Mouse (Mus musculus) lung, embryonic 14.5 days (tissue): Measurements from ENCODE around the gene Map3k20. TPM values are rescaled to one million over a fixed set of nuclear protein-coding genes. Genes with fewer than 3 reads are reported as not detected.

ENCODE experiments used
- ATAC-seq: fragments of 200-750 bp; cut with Nextera tagmentation; 2 replicates; pipeline ENCODE4 v1.8.0; 2017; ENCODE audit warnings: mild to moderate bottlenecking, moderate TSS enrichment, moderate library complexity; ENCODE audit not compliant: insufficient read depth
- DNase-seq: peaks from one replicate; pipeline ENCODE4 v3.0.0-alpha.2; 2015
- H3K27ac ChIP-seq: fragments of 300-500 bp; sonication (generic); 2 replicates; pipeline ENCODE4 v1.5.1; 2014; ENCODE audit warnings: low read depth, mild to moderate bottlenecking, moderate library complexity
- H3K27me3 ChIP-seq: fragments of 300-500 bp; sonication (generic); 2 replicates; pipeline ENCODE4 v1.6.1; 2014; ENCODE audit warnings: low read length, control low read depth; ENCODE audit not compliant: insufficient read depth
- H3K36me3 ChIP-seq: fragments of 300-500 bp; sonication (generic); 2 replicates; pipeline ENCODE4 v1.6.1; 2014; ENCODE audit warnings: control low read depth; ENCODE audit not compliant: insufficient read depth
- H3K4me1 ChIP-seq: fragments of 300-500 bp; sonication (generic); 2 replicates; pipeline ENCODE4 v1.6.1; 2014; ENCODE audit warnings: antibody characterized with exemption, control low read depth; ENCODE audit not compliant: insufficient read depth
- H3K4me2 ChIP-seq: fragments of 300-500 bp; sonication (generic); 2 replicates; pipeline ENCODE4 v1.6.1; 2014; ENCODE audit warnings: mild to moderate bottlenecking
- H3K4me3 ChIP-seq: fragments of 300-500 bp; sonication (generic); 2 replicates; pipeline ENCODE4 v1.5.1; 2014; ENCODE audit warnings: low read depth, low read length
- H3K9ac ChIP-seq: fragments of 300-500 bp; sonication (generic); 2 replicates; pipeline ENCODE4 v1.6.1; 2014
- H3K9me3 ChIP-seq: fragments of 300-500 bp; sonication (generic); 2 replicates; pipeline ENCODE4 v1.6.1; 2016; ENCODE audit warnings: low read depth, low read length, control low read depth
- CTCF ChIP-seq: IDR thresholded peaks from 2 replicates; pipeline ENCODE4 v1.5.1; 2016; ENCODE audit warnings: antibody characterized with exemption, low read depth
- WGBS: fragments of 180-500 bp; shearing (Covaris S2); extraction: QIAGEN DNeasy Blood & Tissue Kit; methylation state at CpG from one replicate; pipeline ENCODE4 v1.1.7; 2014; 5-methylcytosine and 5-hydroxymethylcytosine counted together
- polyA plus RNA-seq: library from polyadenylated mRNA; unstranded; fragments of >200 nt; fragmentation: Nextera tagmentation; extraction: Ambion mirVana; gene quantifications from 2 replicates; pipeline ENCODE4 v1.2.1, GENCODE M21; 2014

Map3k20 gene
- polyA plus RNA-seq, 1 experiment from 2014 or later, result 36.4 TPM

DNA sequence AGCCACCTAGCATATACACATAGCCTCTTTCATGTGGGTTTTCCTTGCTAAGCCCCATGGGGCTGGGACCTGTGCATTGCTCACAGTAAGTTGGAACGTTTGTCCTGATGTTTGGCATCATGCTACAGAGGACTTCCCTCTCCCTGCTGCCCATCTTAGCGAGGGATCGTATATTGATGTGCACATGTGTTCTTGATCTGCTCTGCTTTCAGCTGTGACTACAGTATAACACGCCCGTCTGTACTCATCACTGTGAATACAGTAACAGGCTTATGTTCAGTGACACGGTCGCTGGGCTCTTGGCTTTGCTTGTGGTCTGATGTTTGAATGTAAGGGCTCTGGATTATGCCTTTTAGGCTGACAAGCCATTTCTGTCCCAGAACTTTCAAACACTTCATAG is 20.3 kb downstream of the Map3k20 start:
- no peak for TF ChIP-seq CTCF
- Histone ChIP-seq H3K36me3 (0 out of 2 replicates have a peak, but pooled peaks cover 8% of the 10 kb centered on the region), H3K4me2 (no peak overlapping the region), H3K27ac (no peak overlapping the region), H3K4me1 (no peaks in the 10 kb centered on the region), H3K9ac (no peak overlapping the region), H3K9me3 (no peaks in the 10 kb centered on the region), H3K4me3 (no peak overlapping the region), H3K27me3 (no peaks in the 10 kb centered on the region)
- no peak for ATAC-seq
- 88% methylated on average over 7 of the region's 7 CpGs for WGBS
- DNase-seq, result no peak

DNA sequence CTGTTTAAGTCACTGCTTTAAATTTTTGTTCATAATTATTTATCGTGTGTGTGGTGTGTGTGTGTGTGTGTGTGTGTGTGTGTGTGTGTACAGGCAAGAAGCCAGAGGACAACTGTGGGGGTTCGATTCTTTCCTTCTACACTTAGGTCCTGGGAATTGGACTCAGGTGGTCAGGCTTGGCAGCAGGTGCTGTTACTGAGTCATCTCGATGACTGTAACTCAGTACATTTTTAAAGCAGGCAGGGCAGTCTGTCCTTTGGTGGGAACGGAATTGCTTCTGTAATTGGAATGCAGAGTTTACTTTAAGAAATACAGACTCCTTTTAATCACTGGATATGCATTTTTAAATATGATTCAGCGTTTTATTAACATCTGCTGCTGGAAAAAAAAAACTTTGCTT is 22.9 kb downstream of the Map3k20 start:
- 0 out of 2 replicates have a peak, but pooled peaks cover 2% of the 10 kb centered on the region for H3K4me1 ChIP-seq

DNA sequence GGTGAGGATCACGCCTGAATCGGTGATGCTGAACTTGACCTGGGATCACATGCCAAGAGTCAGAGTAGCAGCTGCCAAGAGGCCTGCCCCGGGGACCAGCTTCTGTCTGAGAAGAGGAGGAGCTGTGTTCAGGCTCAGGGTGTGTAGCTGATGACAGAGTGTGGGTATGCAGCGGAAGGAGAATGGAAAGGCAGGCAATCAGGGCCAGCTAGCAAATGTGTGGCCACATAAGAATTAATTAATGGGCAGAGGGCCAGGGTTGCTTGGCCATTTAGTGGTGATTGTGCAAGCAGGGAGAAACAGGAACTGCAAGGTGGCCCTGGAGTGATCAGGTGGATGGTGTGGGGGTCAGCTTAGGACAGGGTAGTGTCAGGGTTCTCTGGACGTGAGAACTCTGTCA is 23.5 kb downstream of the Map3k20 start:
- Histone ChIP-seq H3K9ac (no peak overlapping the region), H3K4me2 (no peak overlapping the region), H3K4me1 (0 out of 2 replicates have a peak, but pooled peaks cover 2% of the 10 kb centered on the region), H3K9me3 (no peaks in the 10 kb centered on the region), H3K4me3 (no peak overlapping the region), H3K27me3 (no peaks in the 10 kb centered on the region), H3K36me3 (peaks cover 8% of the 10 kb centered on the region; the same call in 1 of the 2 replicates), H3K27ac (no peak overlapping the region)
- TF ChIP-seq CTCF, result no peak
- 71% methylated on average over 5 of the region's 5 CpGs for WGBS
- no peak for ATAC-seq
- DNase-seq, result no peak

More for the DNA sequence above, 22.9 kb downstream of the Map3k20 start:
- no peaks in the 10 kb centered on the region for H3K9me3 ChIP-seq
- H3K27me3 ChIP-seq, result no peaks in the 10 kb centered on the region
- ATAC-seq (no peak), DNase-seq (no peak)
- H3K27ac ChIP-seq, result no peak overlapping the region
- no peak overlapping the region for H3K9ac ChIP-seq
- no peak overlapping the region for H3K4me3 ChIP-seq
- TF ChIP-seq CTCF, result no peak
- H3K4me2 ChIP-seq, result no peak overlapping the region
- WGBS, result 74% methylated on average over 5 of the region's 5 CpGs
- peaks cover 8% of the 10 kb centered on the region; the same call in 1 of the 2 replicates for H3K36me3 ChIP-seq

DNA sequence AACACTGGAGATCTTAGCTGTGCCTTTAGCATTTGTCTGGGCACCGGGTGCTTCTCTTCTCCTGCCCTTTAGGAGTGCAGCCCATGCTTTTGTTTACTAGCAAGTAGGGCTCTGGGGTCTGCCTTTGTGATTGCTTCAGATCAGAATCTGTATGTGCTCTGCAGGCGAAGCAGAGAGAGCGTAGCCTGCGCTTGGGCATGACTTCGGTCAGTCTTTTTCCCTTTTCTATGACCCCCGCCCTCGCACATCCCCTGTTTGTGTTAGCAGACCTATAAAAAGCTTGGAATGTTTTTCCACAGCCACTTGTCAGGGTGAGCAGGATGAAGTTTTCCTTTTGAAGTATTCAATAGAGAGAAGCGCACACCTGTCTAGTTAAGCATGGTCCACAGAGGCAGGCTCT is 26.0 kb downstream of the Map3k20 start:
- TF ChIP-seq CTCF, result no peak
- Histone ChIP-seq H3K9ac (no peak overlapping the region), H3K27ac (no peak overlapping the region), H3K4me3 (no peak overlapping the region), H3K9me3 (no peaks in the 10 kb centered on the region), H3K27me3 (no peaks in the 10 kb centered on the region), H3K4me2 (no peak overlapping the region), H3K36me3 (no peaks in the 10 kb centered on the region; the same call in 1 of the 2 replicates), H3K4me1 (0 out of 2 replicates have a peak, but pooled peaks cover 2% of the 10 kb centered on the region)
- DNase-seq (peak; percentile 19), ATAC-seq (no peak)
- 50% methylated on average over 8 of the region's 8 CpGs for WGBS

DNA sequence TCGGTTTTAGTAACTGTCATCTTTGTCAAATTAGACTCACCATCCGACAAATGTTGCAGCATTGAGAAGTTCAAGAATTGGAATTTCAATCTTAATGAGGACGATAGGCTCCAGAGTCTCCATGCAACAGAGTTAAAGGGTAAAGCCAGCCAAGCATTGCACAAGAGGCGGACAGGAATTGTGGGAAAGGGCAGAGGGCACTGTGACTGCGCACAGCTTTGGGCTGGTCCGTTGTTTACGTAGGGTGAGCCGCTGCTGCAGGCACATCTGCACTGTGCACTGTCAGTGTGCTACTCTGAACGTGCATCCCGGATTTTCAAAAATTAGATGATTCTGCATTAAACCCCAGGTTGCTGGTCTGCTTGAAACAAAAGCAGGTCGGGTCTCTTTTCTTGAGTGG is 27.9 kb downstream of the Map3k20 start:
- H3K9me3 ChIP-seq, result no peaks in the 10 kb centered on the region
- H3K9ac ChIP-seq, result no peak overlapping the region
- ATAC-seq, result no peak
- no peak overlapping the region for H3K4me3 ChIP-seq
- H3K36me3 ChIP-seq, result no peaks in the 10 kb centered on the region; the same call in 1 of the 2 replicates
- WGBS, result 68% methylated on average over 11 of the region's 11 CpGs
- peaks cover 6% of the 10 kb centered on the region; the same call in 1 of the 2 replicates for H3K4me1 ChIP-seq
- no peaks in the 10 kb centered on the region for H3K27me3 ChIP-seq
- DNase-seq, result peak; percentile 57
- TF ChIP-seq CTCF, result no peak
- H3K4me2 ChIP-seq, result no peak overlapping the region
- H3K27ac ChIP-seq, result no peak overlapping the region

DNA sequence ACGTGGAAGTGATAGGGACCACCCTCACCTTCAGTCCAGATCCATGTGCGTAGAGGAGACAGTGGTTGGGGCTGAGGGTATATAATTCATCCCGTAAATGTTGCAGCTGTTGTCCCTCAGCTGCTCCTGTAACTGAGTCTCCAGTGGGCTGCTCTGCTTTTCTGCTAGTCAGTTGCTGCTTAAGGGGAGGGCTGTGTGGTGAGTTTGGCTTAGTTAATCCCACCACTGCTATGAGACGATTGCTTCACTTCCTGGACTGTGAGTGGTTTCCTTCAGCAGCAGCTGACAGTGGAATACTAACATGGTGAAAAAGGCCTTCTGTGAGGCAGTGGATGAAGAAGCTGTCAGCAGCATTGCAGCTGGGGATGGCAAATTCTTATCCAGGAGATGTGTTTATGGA is 33.0 kb downstream of the Map3k20 start:
- Histone ChIP-seq H3K4me2 (peak overlapping the region; percentile 20; the same call in 1 of the 2 replicates), H3K9ac (no peak overlapping the region), H3K27me3 (no peaks in the 10 kb centered on the region), H3K27ac (peak overlapping the region; percentile 82), H3K4me3 (no peak overlapping the region), H3K4me1 (peaks cover 12% of the 10 kb centered on the region), H3K36me3 (no peaks in the 10 kb centered on the region), H3K9me3 (no peaks in the 10 kb centered on the region)
- no peak for TF ChIP-seq CTCF
- ATAC-seq (peak; percentile 86), DNase-seq (peak; percentile 76)
- 21% methylated on average over 4 of the region's 4 CpGs for WGBS

DNA sequence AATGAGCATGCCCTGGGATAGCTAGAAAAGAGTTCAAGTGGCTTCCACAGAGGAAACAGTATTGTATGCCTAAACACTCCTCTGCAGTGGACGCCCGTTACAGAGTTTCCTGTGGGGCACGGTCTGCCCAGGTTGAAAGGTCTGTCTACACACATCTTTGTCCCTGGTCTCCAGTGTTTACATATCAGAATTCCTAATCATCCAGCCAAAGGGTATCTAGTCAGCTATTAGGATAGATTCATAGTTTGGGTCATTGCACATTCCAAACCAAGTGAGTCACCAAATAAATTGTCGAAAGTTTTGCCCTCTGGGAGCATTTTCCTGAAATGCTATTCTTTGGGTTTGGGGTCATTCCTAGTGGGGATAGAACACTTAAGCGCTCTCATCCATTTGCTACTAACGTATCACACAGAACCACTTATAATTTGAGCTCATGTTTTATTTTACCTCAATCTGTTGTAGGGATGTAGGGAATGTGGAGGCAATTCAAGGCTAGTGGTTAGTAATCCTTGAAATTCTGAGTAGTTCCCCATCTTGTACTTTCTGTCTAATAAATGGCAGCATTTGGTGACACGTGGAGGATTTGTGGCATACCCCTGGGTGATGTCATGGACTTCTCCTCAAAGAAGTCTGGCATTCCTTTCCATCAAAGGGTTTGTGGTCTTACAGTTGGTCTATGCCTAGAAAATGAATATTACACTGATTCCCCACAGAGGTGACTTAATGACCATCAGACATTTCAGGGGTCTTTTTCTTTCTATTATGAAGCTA is 33.8 kb downstream of the Map3k20 start:
- Histone ChIP-seq H3K36me3 (no peaks in the 10 kb centered on the region), H3K9me3 (no peaks in the 10 kb centered on the region), H3K27ac (peak overlapping the region; percentile 82), H3K4me2 (no peak overlapping the region), H3K4me1 (peaks cover 12% of the 10 kb centered on the region), H3K4me3 (no peak overlapping the region), H3K9ac (no peak overlapping the region), H3K27me3 (no peaks in the 10 kb centered on the region)
- WGBS, result 44% methylated on average over 7 of the region's 7 CpGs
- ATAC-seq (no peak), DNase-seq (no peak)
- no peak for TF ChIP-seq CTCF
